Mouse (Mus musculus) liver, embryonic 14.5 days (tissue): ENCODE measurements around the gene Renbp.

Experiments used
- CTCF ChIP-seq: IDR thresholded peaks from 2 replicates; pipeline ENCODE4 v1.5.1; 2016; ENCODE audit warnings: antibody characterized with exemption, low read depth, control low read depth
- EP300 ChIP-seq: IDR thresholded peaks from 2 replicates; pipeline ENCODE4 v1.6.1; 2016; ENCODE audit warnings: antibody characterized with exemption, low read depth

- TF ChIP-seq CTCF (no peak), EP300 (no peak)
Measured at GRCm38 (mm10) chrX:73877014-73877413, 53.6 kb downstream of the Renbp start.
